Mouse (Mus musculus): ENCODE measurements around the gene Chn1. TPM values are rescaled to one million over a fixed set of nuclear protein-coding genes. Genes with fewer than 3 reads are reported as not detected.
"Not testable (repeated sequence)": the region's sequence is repeated elsewhere in the genome, so short reads cannot be mapped to it uniquely, and the experiment has no call there.

The Chn1 gene
- 67.6 and 79.9 TPM in 2 replicates for polyA plus RNA-seq (2012; ENCODE audit: insufficient read depth, insufficient read length, missing spikeins)

DNA sequence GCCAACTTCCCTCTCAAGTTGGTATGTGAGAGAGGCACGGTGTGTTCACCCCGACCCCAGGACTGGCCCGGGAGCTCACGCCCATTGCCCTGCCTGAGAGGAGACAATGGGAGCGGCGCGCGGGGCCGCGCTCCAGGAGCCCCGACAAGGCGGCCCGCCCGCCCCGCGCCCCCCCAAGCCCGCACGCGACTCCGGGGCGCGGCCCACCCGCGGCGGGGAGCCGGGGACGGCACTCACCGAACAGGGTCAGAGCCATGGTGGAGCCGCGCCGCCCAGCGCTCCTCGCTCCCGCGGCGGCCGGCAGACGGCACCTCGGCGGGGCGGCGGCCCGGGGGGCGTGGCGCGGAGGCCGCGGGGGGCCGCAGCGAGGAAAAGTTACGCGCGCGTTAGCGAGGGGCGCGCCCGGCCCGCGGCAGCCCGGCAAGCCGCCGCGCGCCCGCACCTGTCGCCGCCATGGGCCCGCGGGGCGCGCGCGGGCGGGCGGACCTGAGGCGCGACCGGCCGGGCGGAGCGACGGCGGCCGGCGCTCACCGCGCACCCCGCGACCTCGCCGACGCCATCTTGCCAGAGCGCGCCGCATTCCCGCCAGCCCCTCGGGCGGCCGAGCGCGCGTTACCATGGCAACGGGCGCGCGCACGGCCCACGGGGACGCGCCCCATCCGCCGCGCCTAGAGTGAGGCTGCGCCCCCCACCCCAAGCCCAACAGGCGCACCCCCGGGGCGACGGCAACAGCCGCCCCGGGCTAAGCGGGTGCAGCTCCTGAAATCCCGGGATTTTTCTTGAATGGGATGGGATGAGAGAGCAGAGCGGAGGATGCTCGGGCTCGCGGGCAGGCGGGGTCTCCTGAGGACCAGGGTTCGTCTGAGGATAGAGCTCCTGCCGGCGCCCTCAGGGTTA lies at the start of gene Chn1:
Gene Chn1, minus strand, starts transcription at position 561 of the 897 bp plus-strand sequence.
- Histone ChIP-seq H3K4me1 (ENCODE audit: control insufficient read depth, insufficient read depth, insufficient read length, low read length) (peaks cover 2% of the 10 kb centered on the region; the same call in 1 of the 2 replicates), H3K27ac (replicated peaks; ENCODE audit: low read depth, low read length) (no peak within 1 kb of the TSS), H3K4me3 (ENCODE audit: insufficient read depth, low read depth, low read length) (peak within 1 kb of the TSS; percentile 94)

DNA sequence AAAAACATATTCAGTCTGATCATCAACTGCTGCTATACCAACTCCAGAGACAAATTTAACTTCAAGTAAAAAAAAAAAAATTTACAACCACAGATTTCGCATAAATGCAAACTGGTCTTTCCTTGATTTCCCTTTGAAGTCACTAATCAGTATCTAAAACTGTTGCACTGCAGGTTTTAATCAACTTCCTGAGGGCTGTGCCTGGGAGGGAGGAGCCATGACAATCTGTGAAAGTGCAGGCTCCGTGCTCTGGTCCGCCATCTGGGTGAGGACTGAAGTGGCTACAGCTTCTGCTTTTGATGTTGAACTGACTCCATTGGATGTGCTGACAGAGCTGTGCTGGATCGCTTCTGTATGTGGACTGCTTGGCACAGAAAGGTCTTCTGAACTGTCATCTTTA lies 43.6 kb upstream of the Chn1 start:
- no peaks in the 10 kb centered on the region for H3K4me1 ChIP-seq (ENCODE audit: control insufficient read depth, insufficient read depth, insufficient read length, low read length)
- H3K27ac ChIP-seq (replicated peaks; ENCODE audit: low read depth, low read length) = no peak overlapping the region
- H3K4me3 ChIP-seq (ENCODE audit: insufficient read depth, low read depth, low read length) = no peak overlapping the region

DNA sequence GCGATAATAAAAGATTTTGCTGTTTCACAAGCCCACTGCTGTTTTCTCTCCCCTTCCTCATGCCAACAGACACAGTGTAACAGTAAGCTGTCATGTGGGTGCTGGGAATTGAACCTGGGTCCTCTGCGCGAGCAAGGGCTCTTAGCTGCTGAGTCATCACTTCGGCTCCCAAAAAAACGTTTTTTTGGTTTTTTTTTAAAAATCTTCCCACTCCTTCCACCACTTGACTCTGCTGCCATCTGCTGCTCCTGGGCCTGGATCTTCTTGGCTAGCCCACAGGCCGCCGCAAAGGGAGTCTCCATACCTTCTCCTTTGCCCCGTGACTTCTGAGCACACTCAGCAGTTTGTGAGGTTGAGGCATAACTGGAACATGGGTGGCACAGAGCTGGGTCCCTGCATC lies 32.5 kb upstream of the Chn1 start:
- no peaks in the 10 kb centered on the region for H3K4me1 ChIP-seq (ENCODE audit: control insufficient read depth, insufficient read depth, insufficient read length, low read length)
- H3K27ac ChIP-seq (replicated peaks; ENCODE audit: low read depth, low read length) = no peak overlapping the region
- H3K4me3 ChIP-seq (ENCODE audit: insufficient read depth, low read depth, low read length) = no peak overlapping the region

- H3K4me3 ChIP-seq (ENCODE audit: insufficient read depth, low read depth, low read length); H3K4me1 ChIP-seq (ENCODE audit: control insufficient read depth, insufficient read depth, insufficient read length, low read length); H3K27ac ChIP-seq (replicated peaks; ENCODE audit: low read depth, low read length): not testable (repeated sequence)
Measured at GRCm38 (mm10) chr2:73800127-73800526, 25.0 kb upstream of the Chn1 start.

GRCm38 (mm10) chr2:73798786-73799185 lies 23.6 kb upstream of the Chn1 start:
- Histone ChIP-seq H3K4me1 (ENCODE audit: control insufficient read depth, insufficient read depth, insufficient read length, low read length) (no peaks in the 10 kb centered on the region), H3K27ac (replicated peaks; ENCODE audit: low read depth, low read length) (no peak overlapping the region), H3K4me3 (ENCODE audit: insufficient read depth, low read depth, low read length) (no peak overlapping the region)

DNA sequence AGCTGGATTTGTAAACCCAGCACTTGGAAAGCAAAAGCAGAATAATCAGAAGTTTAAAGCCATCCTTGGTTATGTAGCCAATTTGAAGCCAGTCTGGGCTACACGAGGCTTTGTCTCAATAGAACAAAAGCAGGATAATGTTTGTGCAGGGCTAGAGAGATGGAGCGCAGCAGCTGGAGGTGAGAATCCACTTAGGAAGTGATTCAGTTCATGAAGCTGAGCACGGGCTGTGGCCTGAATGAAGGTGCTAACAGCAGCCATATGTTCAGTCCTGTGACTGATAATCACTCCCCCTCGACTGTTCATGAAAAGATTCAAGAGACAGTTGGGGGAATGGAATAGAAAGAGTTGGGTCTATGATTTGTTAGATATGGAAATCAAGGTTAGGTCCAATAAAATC lies 23.0 kb upstream of the Chn1 start:
- no peak overlapping the region for H3K27ac ChIP-seq (replicated peaks; ENCODE audit: low read depth, low read length)
- no peak overlapping the region for H3K4me3 ChIP-seq (ENCODE audit: insufficient read depth, low read depth, low read length)

DNA sequence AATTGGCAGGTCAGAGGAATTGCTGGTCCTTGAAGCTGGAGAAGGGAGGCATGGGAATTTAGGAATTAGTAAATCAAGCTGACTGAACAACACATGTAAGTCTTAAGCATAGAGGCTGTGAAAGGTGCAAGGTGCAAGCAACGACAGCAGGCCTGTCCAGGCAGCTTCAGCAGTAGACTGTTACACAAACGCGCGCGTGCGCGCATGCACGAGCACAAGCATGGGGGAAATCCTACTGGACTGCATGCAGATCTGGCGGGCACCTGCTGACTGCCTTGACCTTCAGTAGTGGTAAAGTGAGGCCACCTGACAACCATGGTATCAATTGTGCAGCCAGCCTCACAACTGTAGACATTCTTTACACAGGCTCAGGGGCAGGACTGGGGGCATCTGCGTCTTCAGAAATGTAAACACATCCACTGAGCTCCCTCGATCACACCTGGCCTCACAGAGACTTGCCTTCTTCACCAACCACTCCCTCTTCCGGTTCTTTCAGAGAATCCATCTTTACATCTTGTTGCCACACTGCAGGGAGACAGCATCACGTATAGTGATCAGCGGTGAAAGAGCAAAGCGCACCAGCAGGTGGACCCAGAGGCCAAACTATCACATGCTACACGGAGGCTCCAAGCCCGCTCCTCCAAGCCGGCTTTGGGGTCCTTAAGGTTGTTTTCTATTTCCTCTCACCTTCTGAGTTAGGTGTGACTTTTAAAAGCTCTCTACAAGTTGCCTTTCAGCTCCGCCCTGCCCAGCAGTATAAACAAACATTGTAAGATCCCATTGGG lies 16.9 kb upstream of the Chn1 start:
- Histone ChIP-seq H3K4me3 (ENCODE audit: insufficient read depth, low read depth, low read length) (no peak overlapping the region), H3K27ac (replicated peaks; ENCODE audit: low read depth, low read length) (no peak overlapping the region), H3K4me1 (ENCODE audit: control insufficient read depth, insufficient read depth, insufficient read length, low read length) (no peaks in the 10 kb centered on the region)

More for the DNA sequence above, 23.0 kb upstream of the Chn1 start:
- H3K4me1 ChIP-seq (ENCODE audit: control insufficient read depth, insufficient read depth, insufficient read length, low read length) = no peaks in the 10 kb centered on the region

DNA sequence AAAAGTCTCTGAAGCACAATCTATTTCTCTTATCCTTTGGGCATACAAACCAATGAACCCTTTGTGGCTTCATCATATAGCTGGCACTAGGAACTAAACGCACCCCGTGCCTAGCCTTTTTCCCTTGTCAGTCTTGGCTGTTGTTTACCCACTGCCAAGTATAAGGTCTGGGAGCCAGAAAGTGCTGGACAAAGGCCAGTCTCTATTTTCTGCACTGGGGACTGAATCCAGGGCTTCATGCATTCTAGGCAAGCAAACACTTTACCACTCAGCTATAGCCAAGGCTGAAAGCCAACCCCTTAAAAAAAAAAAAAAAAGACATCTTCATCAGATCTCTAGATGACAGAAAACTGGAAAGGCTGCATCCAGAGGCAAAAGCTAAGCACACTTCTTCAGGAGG lies 15.2 kb upstream of the Chn1 start:
- H3K4me3 ChIP-seq (ENCODE audit: insufficient read depth, low read depth, low read length) = no peak overlapping the region
- H3K27ac ChIP-seq (replicated peaks; ENCODE audit: low read depth, low read length) = no peak overlapping the region
- H3K4me1 ChIP-seq (ENCODE audit: control insufficient read depth, insufficient read depth, insufficient read length, low read length) = no peaks in the 10 kb centered on the region

- H3K4me1 ChIP-seq (ENCODE audit: control insufficient read depth, insufficient read depth, insufficient read length, low read length) = no peaks in the 10 kb centered on the region
- H3K4me3 ChIP-seq (ENCODE audit: insufficient read depth, low read depth, low read length) = no peak overlapping the region
Measured at GRCm38 (mm10) chr2:73788395-73788794, 13.2 kb upstream of the Chn1 start.

GRCm38 (mm10) chr2:73782371-73782905 lies 7.3 kb upstream of the Chn1 start:
- H3K4me1 ChIP-seq (ENCODE audit: control insufficient read depth, insufficient read depth, insufficient read length, low read length) = no peaks in the 10 kb centered on the region
- H3K4me3 ChIP-seq (ENCODE audit: insufficient read depth, low read depth, low read length) = no peak overlapping the region
- H3K27ac ChIP-seq (replicated peaks; ENCODE audit: low read depth, low read length) = no peak overlapping the region

More at GRCm38 (mm10) chr2:73788395-73788794, 13.2 kb upstream of the Chn1 start:
- no peak overlapping the region for H3K27ac ChIP-seq (replicated peaks; ENCODE audit: low read depth, low read length)

DNA sequence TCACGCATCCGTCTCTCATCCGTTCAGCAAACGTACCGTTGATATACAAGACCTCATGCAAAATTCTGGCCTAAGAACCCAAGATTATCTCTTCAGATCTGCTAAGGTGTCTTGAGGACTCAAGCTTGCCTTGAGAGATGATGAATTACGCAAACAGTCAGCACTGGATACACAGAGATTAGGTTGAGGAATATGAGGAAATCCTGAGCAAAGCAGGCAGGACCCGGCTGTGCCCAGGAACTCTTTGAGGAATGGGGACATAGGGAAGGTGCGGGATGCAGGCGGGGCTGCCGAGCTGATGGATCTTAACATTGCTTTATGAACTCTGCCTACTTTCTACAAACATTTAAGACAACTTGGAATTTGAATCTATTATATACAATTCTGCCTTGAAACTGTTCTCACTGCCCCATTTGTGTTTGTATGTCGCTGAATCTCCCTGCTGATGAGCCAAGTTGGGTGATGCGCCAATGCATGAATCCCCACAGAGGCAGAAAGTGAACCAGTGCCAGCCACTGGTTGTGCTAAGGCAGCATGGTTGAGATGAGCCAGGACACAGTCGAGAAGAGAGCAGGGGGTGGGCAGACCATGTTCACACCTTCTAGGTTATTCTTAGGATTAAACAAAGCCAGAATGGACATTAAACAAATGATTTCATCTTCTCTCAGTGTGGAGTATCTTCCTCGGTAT lies 5.3 kb upstream of the Chn1 start:
- H3K27ac ChIP-seq (replicated peaks; ENCODE audit: low read depth, low read length) = no peak overlapping the region

GRCm38 (mm10) chr2:73779796-73780195 lies 4.7 kb upstream of the Chn1 start:
- Histone ChIP-seq H3K4me3 (ENCODE audit: insufficient read depth, low read depth, low read length) (no peak overlapping the region), H3K27ac (replicated peaks; ENCODE audit: low read depth, low read length) (no peak overlapping the region), H3K4me1 (ENCODE audit: control insufficient read depth, insufficient read depth, insufficient read length, low read length) (peaks cover 2% of the 10 kb centered on the region; the same call in 1 of the 2 replicates)

More for the DNA sequence above, 5.3 kb upstream of the Chn1 start:
- Histone ChIP-seq H3K4me1 (ENCODE audit: control insufficient read depth, insufficient read depth, insufficient read length, low read length) (peaks cover 1% of the 10 kb centered on the region; the same call in 1 of the 2 replicates), H3K4me3 (ENCODE audit: insufficient read depth, low read depth, low read length) (no peak overlapping the region)

DNA sequence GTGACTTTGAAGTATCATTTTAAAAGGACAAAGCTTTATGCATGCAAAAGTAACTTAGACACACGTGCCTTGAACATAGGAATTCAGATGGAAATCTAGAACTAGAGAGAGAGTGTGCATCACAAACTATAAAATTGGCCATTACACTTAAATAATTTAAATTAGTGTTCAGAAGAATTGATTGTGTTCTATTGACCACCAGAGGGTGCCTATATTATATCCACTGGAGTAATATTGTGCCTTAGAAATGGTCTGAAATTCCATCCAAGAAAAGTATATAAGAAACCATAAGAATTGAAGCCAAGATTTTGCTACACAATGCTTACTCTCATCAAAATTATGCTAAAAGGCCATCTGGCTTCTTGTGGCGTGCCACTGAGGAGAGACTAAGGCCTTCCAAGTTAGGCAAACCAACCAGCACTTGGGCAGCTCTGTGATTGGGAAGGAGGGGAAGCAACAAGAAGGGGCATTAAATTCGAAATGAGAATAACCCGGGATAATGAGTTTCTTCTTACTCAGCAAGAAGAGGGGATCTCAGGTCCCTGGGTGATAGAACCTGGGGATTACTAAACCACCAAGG lies 4.0 kb upstream of the Chn1 start:
- Histone ChIP-seq H3K27ac (replicated peaks; ENCODE audit: low read depth, low read length) (no peak overlapping the region), H3K4me1 (ENCODE audit: control insufficient read depth, insufficient read depth, insufficient read length, low read length) (peaks cover 2% of the 10 kb centered on the region; the same call in 1 of the 2 replicates), H3K4me3 (ENCODE audit: insufficient read depth, low read depth, low read length) (no peak overlapping the region)

- Histone ChIP-seq H3K4me1 (ENCODE audit: control insufficient read depth, insufficient read depth, insufficient read length, low read length) (peaks cover 2% of the 10 kb centered on the region; the same call in 1 of the 2 replicates), H3K4me3 (ENCODE audit: insufficient read depth, low read depth, low read length) (no peak overlapping the region), H3K27ac (replicated peaks; ENCODE audit: low read depth, low read length) (no peak overlapping the region)
Measured at GRCm38 (mm10) chr2:73776936-73777335, 1.8 kb upstream of the Chn1 start.

Data from brown adipose tissue, adult 24 weeks (tissue).